Mouse (Mus musculus): Measurements from ENCODE around the gene Gm906. TPM values are rescaled to one million over a fixed set of nuclear protein-coding genes. Genes with fewer than 3 reads are reported as not detected.
"Not testable (repeated sequence)": the region's sequence is repeated elsewhere in the genome, so short reads cannot be mapped to it uniquely, and the experiment has no call there.

The Gm906 gene
- polyA plus RNA-seq (2014; fragmentation: Nextera tagmentation; extraction: Ambion mirVana): not detected in 2 replicates

GRCm38 (mm10) chr13:50250208-50250607 is at the start of gene Gm906:
Gene Gm906 (minus strand): TSS chr13:50250308.
- not testable (repeated sequence) for H3K4me2 ChIP-seq (ENCODE audit: low read depth, low read length); H3K36me3 ChIP-seq (ENCODE audit: control insufficient read depth, insufficient read depth, low read length); H3K4me1 ChIP-seq (ENCODE audit: control insufficient read depth, insufficient read depth, low read length); DNase-seq (ENCODE audit: low spot score); H3K27ac ChIP-seq (replicated peaks; ENCODE audit: low read depth, low read length); ATAC-seq (ENCODE audit: low read depth); H3K4me3 ChIP-seq (ENCODE audit: low read depth, low read length); H3K9me3 ChIP-seq (ENCODE audit: control insufficient read depth, low read length); H3K9ac ChIP-seq (ENCODE audit: low read depth, low read length); H3K27me3 ChIP-seq (replicated peaks; ENCODE audit: control insufficient read depth, insufficient read depth, low read length)
- WGBS: 78% methylated on average over 3 of the region's 3 CpGs

- not testable (repeated sequence) for H3K36me3 ChIP-seq (ENCODE audit: control insufficient read depth, insufficient read depth, low read length); H3K9ac ChIP-seq (ENCODE audit: low read depth, low read length); H3K9me3 ChIP-seq (ENCODE audit: control insufficient read depth, low read length); H3K27ac ChIP-seq (replicated peaks; ENCODE audit: low read depth, low read length); H3K4me2 ChIP-seq (ENCODE audit: low read depth, low read length); H3K4me1 ChIP-seq (ENCODE audit: control insufficient read depth, insufficient read depth, low read length); H3K27me3 ChIP-seq (replicated peaks; ENCODE audit: control insufficient read depth, insufficient read depth, low read length); H3K4me3 ChIP-seq (ENCODE audit: low read depth, low read length); DNase-seq (ENCODE audit: low spot score); ATAC-seq (ENCODE audit: low read depth)
- 67% methylated on average over 1 of the region's 4 CpGs for WGBS
Observed at GRCm38 (mm10) chr13:50283308-50283707, 33.2 kb upstream of the Gm906 start.

GRCm38 (mm10) chr13:50236487-50236886 is 13.6 kb downstream of the Gm906 start:
- Histone ChIP-seq H3K9me3 (ENCODE audit: control insufficient read depth, low read length) (no peaks in the 10 kb centered on the region), H3K36me3 (ENCODE audit: control insufficient read depth, insufficient read depth, low read length) (no peaks in the 10 kb centered on the region), H3K4me1 (ENCODE audit: control insufficient read depth, insufficient read depth, low read length) (no peaks in the 10 kb centered on the region), H3K9ac (ENCODE audit: low read depth, low read length) (no peak overlapping the region), H3K4me3 (ENCODE audit: low read depth, low read length) (no peak overlapping the region), H3K27ac (replicated peaks; ENCODE audit: low read depth, low read length) (no peak overlapping the region), H3K4me2 (ENCODE audit: low read depth, low read length) (no peak overlapping the region), H3K27me3 (replicated peaks; ENCODE audit: control insufficient read depth, insufficient read depth, low read length) (no peaks in the 10 kb centered on the region)
- ATAC-seq (ENCODE audit: low read depth): no peak
- no peak for DNase-seq (ENCODE audit: low spot score)
- WGBS: 94% methylated on average over 3 of the region's 3 CpGs

- 0% methylated on average over 1 of the region's 1 CpGs for WGBS
- not testable (repeated sequence) for H3K4me1 ChIP-seq (ENCODE audit: control insufficient read depth, insufficient read depth, low read length); H3K4me3 ChIP-seq (ENCODE audit: low read depth, low read length); H3K27ac ChIP-seq (replicated peaks; ENCODE audit: low read depth, low read length); ATAC-seq (ENCODE audit: low read depth); H3K36me3 ChIP-seq (ENCODE audit: control insufficient read depth, insufficient read depth, low read length); H3K9ac ChIP-seq (ENCODE audit: low read depth, low read length); H3K4me2 ChIP-seq (ENCODE audit: low read depth, low read length); H3K9me3 ChIP-seq (ENCODE audit: control insufficient read depth, low read length); H3K27me3 ChIP-seq (replicated peaks; ENCODE audit: control insufficient read depth, insufficient read depth, low read length)
- DNase-seq (ENCODE audit: low spot score): peak; percentile 1
Observed at GRCm38 (mm10) chr13:50211842-50212241, 38.3 kb downstream of the Gm906 start.

GRCm38 (mm10) chr13:50210191-50210590 is 39.9 kb downstream of the Gm906 start:
- not testable (repeated sequence) for H3K4me2 ChIP-seq (ENCODE audit: low read depth, low read length); H3K27ac ChIP-seq (replicated peaks; ENCODE audit: low read depth, low read length); H3K27me3 ChIP-seq (replicated peaks; ENCODE audit: control insufficient read depth, insufficient read depth, low read length); DNase-seq (ENCODE audit: low spot score); H3K4me1 ChIP-seq (ENCODE audit: control insufficient read depth, insufficient read depth, low read length); H3K4me3 ChIP-seq (ENCODE audit: low read depth, low read length); H3K9ac ChIP-seq (ENCODE audit: low read depth, low read length); H3K9me3 ChIP-seq (ENCODE audit: control insufficient read depth, low read length); ATAC-seq (ENCODE audit: low read depth); H3K36me3 ChIP-seq (ENCODE audit: control insufficient read depth, insufficient read depth, low read length)

- not testable (repeated sequence) for H3K27me3 ChIP-seq (replicated peaks; ENCODE audit: control insufficient read depth, insufficient read depth, low read length); H3K4me2 ChIP-seq (ENCODE audit: low read depth, low read length); H3K9ac ChIP-seq (ENCODE audit: low read depth, low read length); H3K36me3 ChIP-seq (ENCODE audit: control insufficient read depth, insufficient read depth, low read length); H3K9me3 ChIP-seq (ENCODE audit: control insufficient read depth, low read length); H3K4me3 ChIP-seq (ENCODE audit: low read depth, low read length); DNase-seq (ENCODE audit: low spot score); H3K4me1 ChIP-seq (ENCODE audit: control insufficient read depth, insufficient read depth, low read length); ATAC-seq (ENCODE audit: low read depth); H3K27ac ChIP-seq (replicated peaks; ENCODE audit: low read depth, low read length)
- 89% methylated on average over 2 of the region's 2 CpGs for WGBS
Observed at GRCm38 (mm10) chr13:50209651-50210050, 40.5 kb downstream of the Gm906 start.

GRCm38 (mm10) chr13:50207966-50208365 is 42.1 kb downstream of the Gm906 start:
- DNase-seq (ENCODE audit: low spot score): no peak
- no peak overlapping the region for H3K27ac ChIP-seq (replicated peaks; ENCODE audit: low read depth, low read length)
- no peaks in the 10 kb centered on the region for H3K4me1 ChIP-seq (ENCODE audit: control insufficient read depth, insufficient read depth, low read length)
- no peak overlapping the region for H3K4me2 ChIP-seq (ENCODE audit: low read depth, low read length)
- no peaks in the 10 kb centered on the region for H3K9me3 ChIP-seq (ENCODE audit: control insufficient read depth, low read length)
- no peaks in the 10 kb centered on the region for H3K36me3 ChIP-seq (ENCODE audit: control insufficient read depth, insufficient read depth, low read length)
- no peak overlapping the region for H3K9ac ChIP-seq (ENCODE audit: low read depth, low read length)
- no peak for ATAC-seq (ENCODE audit: low read depth)
- no peak overlapping the region for H3K4me3 ChIP-seq (ENCODE audit: low read depth, low read length)
- 90% methylated on average over 12 of the region's 12 CpGs for WGBS
- H3K27me3 ChIP-seq (replicated peaks; ENCODE audit: control insufficient read depth, insufficient read depth, low read length): no peaks in the 10 kb centered on the region

GRCm38 (mm10) chr13:50196831-50197230 is 53.3 kb downstream of the Gm906 start:
- not testable (repeated sequence) for H3K4me2 ChIP-seq (ENCODE audit: low read depth, low read length)

More at GRCm38 (mm10) chr13:50196831-50197230, 53.3 kb downstream of the Gm906 start:
- not testable (repeated sequence) for H3K4me3 ChIP-seq (ENCODE audit: low read depth, low read length); H3K36me3 ChIP-seq (ENCODE audit: control insufficient read depth, insufficient read depth, low read length); H3K9me3 ChIP-seq (ENCODE audit: control insufficient read depth, low read length); ATAC-seq (ENCODE audit: low read depth); DNase-seq (ENCODE audit: low spot score); H3K9ac ChIP-seq (ENCODE audit: low read depth, low read length); H3K27ac ChIP-seq (replicated peaks; ENCODE audit: low read depth, low read length); H3K27me3 ChIP-seq (replicated peaks; ENCODE audit: control insufficient read depth, insufficient read depth, low read length); H3K4me1 ChIP-seq (ENCODE audit: control insufficient read depth, insufficient read depth, low read length)

Data from embryonic facial prominence, embryonic 14.5 days (tissue).